Mouse (Mus musculus) liver, embryonic 12.5 days (tissue): ENCODE results near the gene Inpp4a. TPM values are rescaled to one million over a fixed set of nuclear protein-coding genes. Genes with fewer than 3 reads are reported as not detected.

Experiments
- ATAC-seq: fragments of 200-750 bp; cut with Nextera tagmentation; 2 replicates; pipeline ENCODE4 v1.8.0; 2017; ENCODE audit warnings: moderate number of reproducible peaks, mild to moderate bottlenecking, moderate library complexity
- H3K27ac ChIP-seq: fragments of 300-500 bp; sonication (generic); 2 replicates; pipeline ENCODE4 v1.5.1; 2016; ENCODE audit warnings: mild to moderate bottlenecking
- H3K27me3 ChIP-seq: fragments of 300-500 bp; sonication (generic); replicated peaks from 2 replicates; pipeline ENCODE4 v1.6.1; 2016; ENCODE audit warnings: mild to moderate bottlenecking, moderate library complexity
- H3K36me3 ChIP-seq: fragments of 300-500 bp; sonication (generic); 2 replicates; pipeline ENCODE4 v1.6.1; 2016; ENCODE audit warnings: mild to moderate bottlenecking, moderate library complexity
- H3K4me1 ChIP-seq: fragments of 300-500 bp; sonication (generic); 2 replicates; pipeline ENCODE4 v1.6.1; 2016
- H3K4me2 ChIP-seq: fragments of 300-500 bp; sonication (generic); 2 replicates; pipeline ENCODE4 v1.6.1; 2016; ENCODE audit warnings: mild to moderate bottlenecking, moderate library complexity
- H3K4me3 ChIP-seq: fragments of 300-500 bp; sonication (generic); 2 replicates; pipeline ENCODE4 v1.5.1; 2016; ENCODE audit warnings: mild to moderate bottlenecking, moderate library complexity
- H3K9ac ChIP-seq: fragments of 300-500 bp; sonication (generic); 2 replicates; pipeline ENCODE4 v1.6.1; 2016; ENCODE audit warnings: mild to moderate bottlenecking, moderate library complexity
- H3K9me3 ChIP-seq: fragments of 300-500 bp; sonication (generic); replicated peaks from 2 replicates; pipeline ENCODE4 v1.6.1; 2016; ENCODE audit warnings: mild to moderate bottlenecking, moderate library complexity
- WGBS: fragments of 180-500 bp; shearing (Covaris S2); methylation state at CpG from one replicate; pipeline ENCODE4 v1.1.7; 2016; ENCODE audit not compliant: insufficient replicate concordance; 5-methylcytosine and 5-hydroxymethylcytosine counted together
- polyA plus RNA-seq: library from polyadenylated mRNA; unstranded; fragments of >200 nt; fragmentation: Nextera tagmentation; extraction: Ambion mirVana; gene quantifications from 2 replicates; pipeline ENCODE4 v1.2.1, GENCODE M21; 2016

The Inpp4a gene
- polyA plus RNA-seq, 1 experiment from 2014 or later: 4.0 TPM

DNA sequence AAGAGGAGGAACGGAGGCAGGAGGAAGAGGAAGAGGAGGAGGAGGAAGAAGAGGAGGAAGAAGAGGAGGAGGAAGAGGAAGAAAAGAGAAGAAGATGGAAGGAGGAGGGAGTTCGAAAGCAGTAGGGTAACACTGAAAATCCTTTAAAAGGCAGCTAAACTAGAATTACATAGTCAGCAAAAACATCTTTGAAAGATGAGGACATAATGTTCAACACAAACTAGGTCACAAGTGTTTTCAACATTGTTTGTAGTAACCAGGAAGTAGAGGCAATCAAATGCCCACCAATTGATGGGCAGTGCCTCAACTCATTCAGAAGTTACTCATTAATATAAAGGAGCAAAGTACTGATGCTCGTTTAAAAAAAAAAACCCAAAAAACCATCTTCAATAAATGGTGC lies 61.1 kb downstream of the Inpp4a start:
- H3K4me2 ChIP-seq: no peak overlapping the region
- H3K4me1 ChIP-seq: no peaks in the 10 kb centered on the region
- H3K27ac ChIP-seq: no peak overlapping the region
- H3K9ac ChIP-seq: no peak overlapping the region
- ATAC-seq: no peak
- WGBS: 63% methylated on average over 3 of the region's 3 CpGs
- H3K4me3 ChIP-seq: no peak overlapping the region
- no peaks in the 10 kb centered on the region for H3K9me3 ChIP-seq
- no peaks in the 10 kb centered on the region for H3K27me3 ChIP-seq
- H3K36me3 ChIP-seq: no peaks in the 10 kb centered on the region

GRCm38 (mm10) chr1:37362721-37363120 lies 63.1 kb downstream of the Inpp4a start:
- H3K9me3 ChIP-seq: no peaks in the 10 kb centered on the region
- no peak overlapping the region for H3K27ac ChIP-seq
- WGBS: 84% methylated on average over 10 of the region's 10 CpGs

DNA sequence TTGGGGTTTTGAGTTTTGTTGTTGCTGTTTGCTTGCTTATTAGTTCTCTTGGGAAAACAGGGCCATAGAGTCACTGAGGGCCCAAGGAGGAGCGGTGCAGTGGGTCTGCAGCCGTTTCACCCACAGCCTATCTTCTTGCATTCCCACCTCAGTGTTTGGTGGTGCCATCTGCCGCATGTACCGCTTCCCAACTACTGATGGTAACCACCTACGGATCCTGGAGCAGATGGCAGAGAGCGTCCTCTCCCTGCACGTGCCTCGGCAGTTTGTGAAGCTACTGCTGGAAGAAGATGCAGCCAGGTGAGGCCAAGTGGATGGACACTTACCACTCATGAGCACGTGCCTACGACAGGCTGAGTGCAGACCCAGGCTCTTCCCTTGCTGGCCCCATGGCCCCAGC lies 68.5 kb downstream of the Inpp4a start:
- no peak for ATAC-seq
- Histone ChIP-seq H3K9me3 (no peaks in the 10 kb centered on the region), H3K36me3 (peaks cover 12% of the 10 kb centered on the region), H3K27ac (no peak overlapping the region), H3K9ac (no peak overlapping the region), H3K27me3 (no peaks in the 10 kb centered on the region), H3K4me3 (no peak overlapping the region), H3K4me2 (no peak overlapping the region), H3K4me1 (no peaks in the 10 kb centered on the region)
- 81% methylated on average over 10 of the region's 10 CpGs for WGBS

More at GRCm38 (mm10) chr1:37362721-37363120, 63.1 kb downstream of the Inpp4a start:
- Histone ChIP-seq H3K4me2 (no peak overlapping the region), H3K27me3 (no peaks in the 10 kb centered on the region), H3K4me1 (no peaks in the 10 kb centered on the region), H3K9ac (no peak overlapping the region), H3K4me3 (no peak overlapping the region), H3K36me3 (peaks cover 4% of the 10 kb centered on the region; the same call in 1 of the 2 replicates)
- ATAC-seq: no peak

- Histone ChIP-seq H3K9me3 (no peaks in the 10 kb centered on the region), H3K4me3 (no peak overlapping the region), H3K36me3 (peaks cover 12% of the 10 kb centered on the region), H3K4me2 (no peak overlapping the region), H3K9ac (no peak overlapping the region), H3K27ac (no peak overlapping the region), H3K4me1 (no peaks in the 10 kb centered on the region), H3K27me3 (no peaks in the 10 kb centered on the region)
- WGBS: 74% methylated on average over 7 of the region's 7 CpGs
- no peak for ATAC-seq
These were observed 69.2 kb downstream of the Inpp4a start for GRCm38 (mm10) chr1:37368768-37369385.

DNA sequence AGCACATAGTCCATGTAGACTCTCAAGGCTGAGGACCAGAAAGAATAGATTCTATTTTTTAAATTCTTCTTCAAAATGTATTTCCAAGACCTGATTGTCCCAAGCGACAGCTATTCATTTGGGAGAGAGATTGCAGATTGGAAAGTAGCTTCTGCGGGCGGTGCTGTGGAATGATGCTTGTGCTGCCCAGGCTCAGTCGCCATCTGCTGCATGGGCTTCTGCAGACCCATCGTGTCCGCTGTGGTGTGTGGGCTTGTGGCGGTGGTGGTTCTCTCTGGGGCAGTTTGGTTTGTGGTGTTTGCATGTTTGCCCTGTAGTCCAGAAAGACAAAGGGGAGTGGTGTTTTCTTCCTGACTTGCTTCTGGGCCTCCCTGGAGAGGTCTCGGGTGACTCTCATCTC lies 76.5 kb downstream of the Inpp4a start:
- no peak overlapping the region for H3K9ac ChIP-seq
- H3K9me3 ChIP-seq: no peaks in the 10 kb centered on the region
- 79% methylated on average over 8 of the region's 8 CpGs for WGBS
- no peaks in the 10 kb centered on the region for H3K27me3 ChIP-seq
- no peak overlapping the region for H3K27ac ChIP-seq
- H3K4me2 ChIP-seq: no peak overlapping the region
- no peak for ATAC-seq
- H3K36me3 ChIP-seq: peaks cover 6% of the 10 kb centered on the region; the same call in 1 of the 2 replicates
- H3K4me1 ChIP-seq: no peaks in the 10 kb centered on the region
- H3K4me3 ChIP-seq: no peak overlapping the region

- Histone ChIP-seq H3K4me2 (no peak overlapping the region), H3K27me3 (no peaks in the 10 kb centered on the region), H3K27ac (no peak overlapping the region), H3K9ac (no peak overlapping the region), H3K36me3 (peaks cover 6% of the 10 kb centered on the region; the same call in 1 of the 2 replicates), H3K4me3 (no peak overlapping the region), H3K9me3 (no peaks in the 10 kb centered on the region), H3K4me1 (no peaks in the 10 kb centered on the region)
- WGBS: 62% methylated on average over 2 of the region's 2 CpGs
- no peak for ATAC-seq
These were observed 77.1 kb downstream of the Inpp4a start for GRCm38 (mm10) chr1:37376751-37377150.

- Histone ChIP-seq H3K4me2 (no peak overlapping the region), H3K4me1 (no peaks in the 10 kb centered on the region), H3K27ac (no peak overlapping the region), H3K36me3 (peaks cover 6% of the 10 kb centered on the region; the same call in 1 of the 2 replicates), H3K9me3 (no peaks in the 10 kb centered on the region), H3K4me3 (no peak overlapping the region), H3K27me3 (no peaks in the 10 kb centered on the region), H3K9ac (no peak overlapping the region)
- 83% methylated on average over 5 of the region's 5 CpGs for whole genome bisulfite sequencing
- ATAC-seq: no peak
These were observed 78.4 kb downstream of the Inpp4a start for GRCm38 (mm10) chr1:37378095-37378494.

- Histone ChIP-seq H3K27me3 (no peaks in the 10 kb centered on the region), H3K4me2 (no peak overlapping the region), H3K27ac (no peak overlapping the region), H3K36me3 (peaks cover 6% of the 10 kb centered on the region; the same call in 1 of the 2 replicates), H3K4me1 (no peaks in the 10 kb centered on the region), H3K9ac (no peak overlapping the region), H3K9me3 (no peaks in the 10 kb centered on the region), H3K4me3 (no peak overlapping the region)
- 51% methylated on average over 4 of the region's 4 CpGs for WGBS
- no peak for ATAC-seq
These were observed 79.9 kb downstream of the Inpp4a start for GRCm38 (mm10) chr1:37379536-37379935.

DNA sequence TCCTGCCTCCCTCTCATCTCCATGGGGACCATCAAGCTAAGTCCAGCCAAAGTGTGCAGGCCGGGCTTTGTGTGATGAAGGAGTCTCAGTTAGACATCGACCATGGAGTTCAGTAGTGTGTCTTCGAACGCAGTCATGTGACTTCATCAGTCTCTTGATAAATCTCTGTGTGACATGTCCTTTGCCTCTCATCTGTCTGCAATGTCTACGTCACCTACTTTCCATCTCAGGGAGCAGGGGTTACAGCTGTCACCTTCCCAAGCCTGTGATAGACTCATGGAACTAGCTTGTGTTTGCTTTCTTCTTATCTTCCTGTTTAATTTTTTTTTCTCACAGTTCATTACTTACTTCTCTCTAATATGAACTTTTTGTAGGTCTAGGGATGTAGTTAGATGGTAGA lies 81.2 kb downstream of the Inpp4a start:
- no peak overlapping the region for H3K9ac ChIP-seq
- H3K9me3 ChIP-seq: no peaks in the 10 kb centered on the region
- no peak overlapping the region for H3K4me3 ChIP-seq
- ATAC-seq: no peak
- H3K36me3 ChIP-seq: peaks cover 6% of the 10 kb centered on the region; the same call in 1 of the 2 replicates
- no peaks in the 10 kb centered on the region for H3K27me3 ChIP-seq
- H3K4me2 ChIP-seq: no peak overlapping the region
- no peaks in the 10 kb centered on the region for H3K4me1 ChIP-seq
- 82% methylated on average over 5 of the region's 5 CpGs for WGBS
- H3K27ac ChIP-seq: no peak overlapping the region

DNA sequence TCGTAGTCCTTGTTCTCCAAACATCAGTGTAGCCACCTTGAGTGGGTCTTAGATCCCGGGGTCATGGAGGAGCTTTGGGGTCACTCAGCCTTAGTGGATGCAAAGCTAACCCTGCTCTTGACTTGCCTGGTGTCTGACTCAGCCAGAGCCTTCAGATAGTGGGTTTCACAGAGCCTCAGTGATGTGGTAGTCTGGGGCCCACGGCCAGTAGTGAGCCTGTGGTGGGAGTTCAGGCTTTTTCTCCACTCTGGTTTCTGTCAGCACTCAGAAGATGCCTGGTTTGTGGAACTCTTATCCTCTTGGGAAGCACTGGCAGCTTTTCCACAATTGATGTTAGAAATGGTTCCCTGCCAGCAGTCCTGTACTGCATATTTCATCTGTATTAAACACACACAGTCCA lies 84.6 kb downstream of the Inpp4a start:
- H3K4me2 ChIP-seq: no peak overlapping the region
- H3K4me1 ChIP-seq: no peaks in the 10 kb centered on the region
- WGBS: 68% methylated on average over 3 of the region's 3 CpGs
- no peak overlapping the region for H3K4me3 ChIP-seq
- H3K36me3 ChIP-seq: peaks cover 6% of the 10 kb centered on the region; the same call in 1 of the 2 replicates
- no peaks in the 10 kb centered on the region for H3K27me3 ChIP-seq
- H3K9ac ChIP-seq: no peak overlapping the region
- no peak overlapping the region for H3K27ac ChIP-seq
- no peaks in the 10 kb centered on the region for H3K9me3 ChIP-seq
- no peak for ATAC-seq

GRCm38 (mm10) chr1:37386448-37386971 lies 86.8 kb downstream of the Inpp4a start:
- H3K4me1 ChIP-seq: no peaks in the 10 kb centered on the region
- no peak overlapping the region for H3K4me3 ChIP-seq
- no peaks in the 10 kb centered on the region for H3K27me3 ChIP-seq
- WGBS: 65% methylated on average over 7 of the region's 7 CpGs
- no peak overlapping the region for H3K9ac ChIP-seq
- no peaks in the 10 kb centered on the region for H3K36me3 ChIP-seq
- no peak overlapping the region for H3K4me2 ChIP-seq
- no peaks in the 10 kb centered on the region for H3K9me3 ChIP-seq
- H3K27ac ChIP-seq: no peak overlapping the region
- ATAC-seq: no peak

DNA sequence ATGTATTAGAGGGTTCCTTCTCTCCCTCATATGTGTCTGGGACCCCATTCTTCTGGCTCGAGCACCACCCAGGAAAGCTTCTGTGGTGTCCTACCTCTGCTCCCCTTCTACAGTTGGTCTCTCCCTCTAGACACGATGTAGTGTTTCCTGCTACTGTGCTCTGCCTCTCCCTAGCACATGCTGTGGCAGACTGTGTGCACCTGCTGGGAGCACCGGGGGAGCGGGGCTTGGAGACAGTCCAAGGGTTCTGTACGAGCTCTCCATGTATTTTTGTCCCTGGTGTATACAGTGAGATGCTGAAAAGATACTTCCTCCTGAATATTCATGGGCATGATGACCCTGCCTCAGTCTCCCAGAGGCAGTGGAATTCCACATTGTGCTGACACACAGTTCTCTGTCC lies 93.5 kb downstream of the Inpp4a start:
- Histone ChIP-seq H3K4me1 (no peaks in the 10 kb centered on the region), H3K9ac (no peak overlapping the region), H3K36me3 (no peaks in the 10 kb centered on the region), H3K27ac (no peak overlapping the region), H3K4me3 (no peak overlapping the region), H3K27me3 (no peaks in the 10 kb centered on the region), H3K9me3 (no peaks in the 10 kb centered on the region), H3K4me2 (no peak overlapping the region)
- ATAC-seq: no peak
- 64% methylated on average over 5 of the region's 5 CpGs for WGBS

- H3K9me3 ChIP-seq: no peaks in the 10 kb centered on the region
- no peak overlapping the region for H3K27ac ChIP-seq
- no peak overlapping the region for H3K9ac ChIP-seq
- H3K4me2 ChIP-seq: no peak overlapping the region
- H3K4me1 ChIP-seq: no peaks in the 10 kb centered on the region
- 53% methylated on average over 1 of the region's 1 CpGs for WGBS
- H3K4me3 ChIP-seq: no peak overlapping the region
- ATAC-seq: no peak
- no peaks in the 10 kb centered on the region for H3K27me3 ChIP-seq
- H3K36me3 ChIP-seq: no peaks in the 10 kb centered on the region
These were observed 96.8 kb downstream of the Inpp4a start for GRCm38 (mm10) chr1:37396481-37396880.
